Mouse (Mus musculus) spleen, adult 12 weeks (tissue): ENCODE results near the gene Rhox2a.
"Not testable (repeated sequence)": the region's sequence is repeated elsewhere in the genome, so short reads cannot be mapped to it uniquely, and the experiment has no call there.

Experiments used
- DNase-seq: peaks from one replicate; pipeline ENCODE4 v3.0.0; 2022; ENCODE audit warnings: low spot score

Gene Rhox2a

DNA sequence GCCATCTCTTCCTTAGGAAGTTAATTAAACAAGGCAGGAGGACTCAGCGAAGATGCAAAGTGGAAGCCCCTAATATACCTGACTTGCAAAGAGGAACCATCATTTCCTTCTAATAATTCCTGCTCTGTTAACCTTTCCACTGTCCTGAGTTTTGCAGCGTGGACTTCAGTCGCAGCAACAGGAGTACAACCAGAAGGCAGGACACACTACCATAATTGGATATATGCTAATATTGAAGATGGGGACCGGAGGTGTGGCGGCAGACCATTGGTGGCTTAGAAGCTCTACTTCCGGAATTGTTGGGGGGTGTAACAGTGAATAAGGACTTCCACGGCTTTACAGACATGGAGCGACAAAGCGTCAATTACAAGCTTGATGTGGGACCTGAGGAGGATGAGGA is at the start of gene Rhox2a:
Gene Rhox2a (plus strand): TSS at position 301 of the 400 bp plus-strand sequence.
- not testable (repeated sequence) for DNase-seq

DNA sequence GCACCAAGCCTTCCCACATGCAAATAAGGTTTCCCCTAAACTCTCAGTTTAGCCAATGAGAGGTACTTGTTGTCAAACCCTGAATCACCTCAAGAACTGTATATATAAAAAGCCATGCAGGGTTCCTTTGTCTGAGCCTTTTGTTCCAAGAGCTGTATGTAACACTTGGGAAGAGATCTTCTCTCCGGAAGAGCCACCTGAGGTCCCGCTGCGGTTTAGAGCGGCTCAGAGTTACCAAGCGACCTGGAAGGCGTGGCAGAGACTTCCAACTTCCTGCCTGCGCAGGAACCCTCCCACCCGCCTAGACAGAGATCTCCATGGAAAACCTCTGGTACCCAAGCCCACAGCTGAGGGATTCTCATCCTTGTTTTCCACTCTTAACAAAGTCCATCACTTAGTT is 46.1 kb upstream of the Rhox2a start:
- no peak for DNase-seq

DNA sequence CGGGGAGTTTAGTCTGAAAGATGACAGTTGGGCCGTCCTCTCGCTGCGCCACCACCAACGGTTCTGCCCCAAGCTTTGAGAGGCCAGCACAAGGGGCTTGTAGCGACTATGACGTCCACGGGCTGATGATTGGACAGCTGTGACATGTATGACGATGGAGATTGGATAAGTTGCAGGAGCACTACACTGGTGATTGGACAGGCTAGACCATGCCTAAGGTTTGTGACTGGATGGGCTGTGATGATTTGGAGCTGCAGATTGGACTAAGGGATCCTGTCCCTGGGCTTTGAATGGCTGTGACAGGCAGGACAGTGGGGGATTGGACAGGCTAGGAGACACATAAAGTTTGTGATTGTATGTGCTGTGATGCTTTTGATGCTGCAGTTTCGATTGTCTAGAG is 33.8 kb upstream of the Rhox2a start, which contains the start of gene Gm9:
Gene Gm9 (minus strand): TSS at position 101 of the 400 bp plus-strand sequence.
- DNase-seq, result no peak

DNA sequence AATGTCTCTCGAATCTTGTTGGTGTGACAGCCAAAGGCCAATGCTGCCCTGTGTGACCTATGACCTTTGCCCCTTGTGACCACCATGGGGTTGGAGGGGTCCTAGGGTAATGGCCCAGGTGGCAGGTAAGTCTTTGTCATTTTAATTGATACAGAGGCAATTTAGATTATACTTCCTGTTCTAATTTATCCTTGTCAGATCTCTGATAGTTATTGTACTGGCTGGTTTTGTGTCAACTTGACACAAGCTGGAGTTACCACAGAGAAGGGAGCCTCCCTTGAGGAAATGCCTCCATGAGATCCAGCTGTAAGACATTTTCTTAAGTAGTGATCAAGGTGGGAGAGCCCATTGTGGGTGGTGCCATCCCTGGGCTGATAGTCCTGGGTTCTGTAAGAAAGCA is 22.6 kb upstream of the Rhox2a start, which contains the start of gene Rhox1:
Gene Rhox1 (minus strand): TSS at position 101 of the 400 bp plus-strand sequence.
- DNase-seq, result not testable (repeated sequence)

DNA sequence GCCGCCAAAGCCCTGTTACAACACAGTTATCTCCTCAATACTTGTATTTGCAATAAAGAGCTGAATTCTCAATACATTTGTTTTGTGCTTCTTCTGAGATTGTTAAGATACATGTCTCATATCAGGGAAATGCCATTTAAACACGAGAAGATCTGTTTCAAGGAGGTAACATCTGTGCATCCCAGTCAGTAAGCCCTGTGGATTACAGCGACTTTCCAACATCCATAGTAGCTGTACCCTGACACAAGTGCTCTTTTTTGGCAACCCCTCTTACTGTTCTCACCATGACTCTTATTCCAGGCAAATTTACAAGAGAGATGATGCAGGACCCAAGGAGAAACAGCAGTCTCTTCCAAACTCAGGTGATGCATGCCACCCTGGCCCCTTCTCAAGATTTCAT is 4.8 kb downstream of the Rhox2a start, which contains the start of gene Rhox3a:
Gene Rhox3a (plus strand): TSS at position 301 of the 400 bp plus-strand sequence.
- DNase-seq, result not testable (repeated sequence)

DNA sequence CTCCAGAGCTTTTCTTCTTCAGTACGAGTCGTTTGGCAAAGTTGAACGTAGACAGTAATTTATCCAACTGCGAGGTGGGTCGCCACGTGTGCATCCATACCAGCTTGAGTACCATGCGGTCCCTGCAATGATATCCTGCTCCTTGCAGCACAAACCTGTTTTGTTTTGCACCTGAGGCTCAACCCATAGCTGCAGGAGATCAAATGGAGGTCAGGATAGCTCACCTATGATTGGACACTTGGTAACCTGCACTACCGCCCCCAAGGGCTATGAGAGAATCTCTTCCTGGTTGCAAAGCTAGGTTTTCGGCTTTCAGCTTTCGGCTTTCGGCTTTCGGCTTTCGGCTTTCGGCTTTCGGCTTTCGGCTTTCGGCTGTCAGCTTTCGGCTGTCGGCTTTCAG is 20.3 kb downstream of the Rhox2a start, which contains the start of gene Rhox4a:
Gene Rhox4a (plus strand): TSS at position 301 of the 400 bp plus-strand sequence.
- DNase-seq, result not testable (repeated sequence)
